Mouse (Mus musculus) embryonic facial prominence, embryonic 14.5 days (tissue): ENCODE measurements around the gene Hspb6. TPM values are rescaled to one million over a fixed set of nuclear protein-coding genes. Genes with fewer than 3 reads are reported as not detected.

Experiments used
- ATAC-seq: fragments of 200-750 bp; cut with Nextera tagmentation; 2 replicates; pipeline ENCODE4 v1.8.0; 2017; ENCODE audit warnings: low read depth, moderate number of reproducible peaks, moderate TSS enrichment
- DNase-seq: peaks from one replicate; pipeline ENCODE4 v3.0.0-alpha.2; 2015; ENCODE audit warnings: low spot score
- H3K27ac ChIP-seq: fragments of 300-500 bp; sonication (generic); replicated peaks from 2 replicates; pipeline ENCODE4 v1.5.1; 2014; ENCODE audit warnings: low read depth, mild to moderate bottlenecking, low read length, moderate library complexity
- H3K27me3 ChIP-seq: fragments of 300-500 bp; sonication (generic); replicated peaks from 2 replicates; pipeline ENCODE4 v1.6.1; 2014; ENCODE audit warnings: low read length; ENCODE audit not compliant: control insufficient read depth, insufficient read depth
- H3K36me3 ChIP-seq: fragments of 300-500 bp; sonication (generic); 2 replicates; pipeline ENCODE4 v1.6.1; 2014; ENCODE audit warnings: low read length, mixed read lengths; ENCODE audit not compliant: control insufficient read depth, insufficient read depth
- H3K4me1 ChIP-seq: fragments of 300-500 bp; sonication (generic); 2 replicates; pipeline ENCODE4 v1.6.1; 2014; ENCODE audit warnings: antibody characterized with exemption, low read length; ENCODE audit not compliant: control insufficient read depth, insufficient read depth
- H3K4me2 ChIP-seq: fragments of 300-500 bp; sonication (generic); 2 replicates; pipeline ENCODE4 v1.6.1; 2014; ENCODE audit warnings: low read depth, mild to moderate bottlenecking, low read length, moderate library complexity, mixed read lengths
- H3K4me3 ChIP-seq: fragments of 300-500 bp; sonication (generic); 2 replicates; pipeline ENCODE4 v1.5.1; 2014; ENCODE audit warnings: low read depth, mild to moderate bottlenecking, low read length
- H3K9ac ChIP-seq: fragments of 300-500 bp; sonication (generic); 2 replicates; pipeline ENCODE4 v1.6.1; 2014; ENCODE audit warnings: low read depth, mild to moderate bottlenecking, low read length, moderate library complexity, mixed read lengths
- H3K9me3 ChIP-seq: fragments of 300-500 bp; sonication (generic); 2 replicates; pipeline ENCODE4 v1.6.1; 2016; ENCODE audit warnings: low read length; ENCODE audit not compliant: control insufficient read depth
- WGBS: fragments of 180-500 bp; shearing (Covaris S2); extraction: QIAGEN DNeasy Blood & Tissue Kit; methylation state at CpG from one replicate; pipeline ENCODE4 v1.1.7; 2014; 5-methylcytosine and 5-hydroxymethylcytosine counted together
- polyA plus RNA-seq: library from polyadenylated mRNA; unstranded; fragments of >200 nt; fragmentation: Nextera tagmentation; extraction: Ambion mirVana; gene quantifications from 2 replicates; pipeline ENCODE4 v1.2.1, GENCODE M21; 2014

The Hspb6 gene
- polyA plus RNA-seq, 1 experiment from 2014 or later: 20.4 TPM

GRCm38 (mm10) chr7:30558656-30559442, 6.9 kb downstream of the Hspb6 start:
- Histone ChIP-seq H3K9ac (peak overlapping the region; percentile 71), H3K4me3 (peak overlapping the region; percentile 75), H3K36me3 (peaks cover 37% of the 10 kb centered on the region), H3K4me2 (peak overlapping the region; percentile 83), H3K27ac (no peak overlapping the region), H3K9me3 (no peaks in the 10 kb centered on the region), H3K27me3 (no peaks in the 10 kb centered on the region), H3K4me1 (peaks cover 13% of the 10 kb centered on the region)
- 14% methylated on average over 12 of the region's 12 CpGs for WGBS
- DNase-seq: no peak
- ATAC-seq: no peak

GRCm38 (mm10) chr7:30559443-30559954, 7.5 kb downstream of the Hspb6 start, which contains the start of gene Lin37:
TSS of gene Lin37 (minus strand) at chr7:30559838.
- H3K4me1 ChIP-seq: peaks cover 13% of the 10 kb centered on the region
- peak within 1 kb of the TSS; percentile 75 for H3K4me3 ChIP-seq
- H3K4me2 ChIP-seq: peak within 1 kb of the TSS; percentile 83
- peak; percentile 89 for ATAC-seq
- peak; percentile 99 for DNase-seq
- H3K27me3 ChIP-seq: no peaks in the 10 kb centered on the region
- H3K27ac ChIP-seq: 0 out of 2 replicates have a peak within 1 kb of the TSS, but pooled peaks have one; percentile 63
- H3K9me3 ChIP-seq: no peaks in the 10 kb centered on the region
- peaks cover 36% of the 10 kb centered on the region for H3K36me3 ChIP-seq
- 0% methylated on average over 20 of the region's 20 CpGs for WGBS
- H3K9ac ChIP-seq: peak within 1 kb of the TSS; percentile 71

- 75% methylated on average over 2 of the region's 2 CpGs for WGBS
- ATAC-seq: no peak
- Histone ChIP-seq H3K4me3 (0 out of 2 replicates have a peak overlapping the region, but pooled peaks have one; percentile 75), H3K27me3 (no peaks in the 10 kb centered on the region), H3K36me3 (peaks cover 36% of the 10 kb centered on the region), H3K4me2 (peak overlapping the region; percentile 83), H3K9ac (no peak overlapping the region), H3K4me1 (peaks cover 13% of the 10 kb centered on the region), H3K9me3 (no peaks in the 10 kb centered on the region), H3K27ac (0 out of 2 replicates have a peak overlapping the region, but pooled peaks have one; percentile 63)
- no peak for DNase-seq
Measured at GRCm38 (mm10) chr7:30560296-30560695, 8.3 kb downstream of the Hspb6 start.

- Histone ChIP-seq H3K4me3 (peak overlapping the region; percentile 88), H3K4me1 (peaks cover 13% of the 10 kb centered on the region), H3K9me3 (no peaks in the 10 kb centered on the region), H3K4me2 (peak overlapping the region; percentile 65), H3K27ac (peak overlapping the region; percentile 69), H3K27me3 (no peaks in the 10 kb centered on the region), H3K9ac (peak overlapping the region; percentile 85), H3K36me3 (peaks cover 32% of the 10 kb centered on the region)
- no peak for ATAC-seq
- DNase-seq: peak; percentile 34
- 1% methylated on average over 27 of the region's 27 CpGs for WGBS
Measured at GRCm38 (mm10) chr7:30562526-30563116, 10.6 kb downstream of the Hspb6 start.

DNA sequence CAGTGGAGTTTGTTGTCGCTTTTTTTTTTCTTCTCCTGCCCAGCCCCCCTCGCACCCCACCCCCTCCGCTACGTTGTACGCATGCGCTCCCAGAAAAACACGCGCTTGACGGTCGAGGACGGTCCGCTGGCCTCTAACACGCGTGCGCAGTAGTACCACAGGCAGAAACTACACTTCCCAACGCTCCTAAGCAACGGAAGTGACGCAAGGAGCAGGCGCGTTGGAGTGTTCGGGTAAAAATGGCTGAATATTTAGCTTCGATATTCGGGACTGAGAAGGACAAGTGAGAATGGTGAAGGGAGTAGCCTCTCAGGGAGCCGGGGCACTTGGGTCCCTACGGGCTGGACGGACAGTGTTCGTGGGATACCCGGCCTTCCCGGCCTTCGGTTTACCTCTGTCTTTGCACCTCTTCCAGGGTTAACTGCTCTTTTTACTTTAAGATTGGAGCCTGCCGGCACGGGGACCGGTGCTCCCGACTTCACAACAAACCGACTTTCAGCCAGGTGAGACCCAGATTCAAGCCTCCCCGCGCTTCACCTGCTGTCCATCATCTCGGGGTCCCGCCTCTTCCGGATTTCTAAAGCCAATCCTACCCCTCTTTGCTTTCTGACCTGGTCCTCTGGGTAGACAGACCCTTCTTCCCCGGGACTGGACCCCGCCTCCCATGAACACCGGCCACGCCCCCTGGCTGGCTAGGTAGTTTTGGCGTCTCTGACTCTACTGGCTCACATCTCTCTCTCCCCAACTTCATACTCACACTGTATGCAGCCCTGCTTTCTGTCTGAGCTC, 11.3 kb downstream of the Hspb6 start, which contains the start of the genes U2af1l4, Gm49396 and Psenen:
Gene U2af1l4 (plus strand): TSS at position 185 of the 789 bp plus-strand sequence.
Gene Gm49396 (plus strand): TSS at position 228 of the 789 bp plus-strand sequence.
Gene Psenen (minus strand): TSS at position 511 of the 789 bp plus-strand sequence.
- H3K4me1 ChIP-seq: peaks cover 10% of the 10 kb centered on the region
- H3K4me2 ChIP-seq: peak within 1 kb of the TSS; percentile 65
- peak within 1 kb of the TSS; percentile 85 for H3K9ac ChIP-seq
- WGBS: under 1% methylated on average over 41 of the region's 45 CpGs
- peak within 1 kb of the TSS; percentile 88 for H3K4me3 ChIP-seq
- peak within 1 kb of the TSS; percentile 96 for H3K27ac ChIP-seq
- H3K36me3 ChIP-seq: peaks cover 31% of the 10 kb centered on the region
- ATAC-seq (peak; percentile 89), DNase-seq (peak; percentile 99)
- no peaks in the 10 kb centered on the region for H3K9me3 ChIP-seq
- no peaks in the 10 kb centered on the region for H3K27me3 ChIP-seq

DNA sequence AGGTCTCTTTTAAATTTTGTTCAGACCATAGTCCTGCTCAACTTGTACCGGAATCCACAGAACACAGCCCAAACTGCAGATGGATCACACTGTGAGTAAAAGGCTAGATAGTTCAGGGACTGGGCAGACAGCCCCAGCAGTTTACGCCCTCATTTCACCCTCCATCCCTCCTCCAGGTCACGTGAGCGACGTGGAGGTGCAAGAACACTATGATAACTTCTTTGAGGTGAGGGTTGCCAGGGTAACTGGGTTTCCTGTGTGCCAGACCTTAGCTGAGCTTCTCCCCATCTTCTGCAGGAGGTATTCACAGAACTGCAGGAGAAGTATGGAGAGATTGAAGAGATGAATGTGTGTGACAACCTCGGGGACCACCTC, 11.9 kb downstream of the Hspb6 start:
- H3K27me3 ChIP-seq: no peaks in the 10 kb centered on the region
- no peaks in the 10 kb centered on the region for H3K9me3 ChIP-seq
- WGBS: 26% methylated on average over 6 of the region's 6 CpGs
- H3K27ac ChIP-seq: peak overlapping the region; percentile 62; the same call in 1 of the 2 replicates
- H3K9ac ChIP-seq: peak overlapping the region; percentile 85
- peaks cover 4% of the 10 kb centered on the region; the same call in 1 of the 2 replicates for H3K4me1 ChIP-seq
- H3K4me2 ChIP-seq: peak overlapping the region; percentile 65
- DNase-seq (no peak), ATAC-seq (no peak)
- H3K36me3 ChIP-seq: peaks cover 37% of the 10 kb centered on the region
- peak overlapping the region; percentile 88 for H3K4me3 ChIP-seq

- Histone ChIP-seq H3K9me3 (no peaks in the 10 kb centered on the region), H3K27me3 (no peaks in the 10 kb centered on the region), H3K4me1 (peaks cover under 1% of the 10 kb centered on the region; the same call in 1 of the 2 replicates), H3K4me2 (peak within 1 kb of the TSS; percentile 65; the same call in 1 of the 2 replicates), H3K9ac (no peak within 1 kb of the TSS), H3K27ac (no peak within 1 kb of the TSS), H3K4me3 (no peak within 1 kb of the TSS), H3K36me3 (peaks cover 49% of the 10 kb centered on the region)
- 94% methylated on average over 12 of the region's 12 CpGs for WGBS
- no peak for DNase-seq
- ATAC-seq: no peak
Measured at GRCm38 (mm10) chr7:30564970-30565571, 13.1 kb downstream of the Hspb6 start, which contains the start of gene Igflr1. TSS of gene Igflr1 (plus strand) at chr7:30565427.
